Mouse (Mus musculus) MEL (cell line): ENCODE measurements around the gene Zfp457. TPM values are rescaled to one million over a fixed set of nuclear protein-coding genes. Genes with fewer than 3 reads are reported as not detected.

Source experiments
- DNase-seq: peaks from one replicate; pipeline ENCODE4 v3.0.0; 2011; ENCODE audit warnings: low read depth, low spot score
- H3K27ac ChIP-seq: 2 replicates; pipeline ENCODE4 v1.5.1; 2012; ENCODE audit warnings: low read depth, mild to moderate bottlenecking, control low read depth, low read length, moderate library complexity; ENCODE audit not compliant: control insufficient read depth
- H3K27me3 ChIP-seq, 2 experiments: fragments of 150-350 bp in 1 of 2; sonication (generic) in 1 of 2; 2 replicates each; pipeline ENCODE4 v1.6.1; 2012; ENCODE audit warnings: low read length in 2 of 2, mild to moderate bottlenecking in 2 of 2, improper control_type of control experiment in 1 of 2, moderate library complexity in 1 of 2; ENCODE audit not compliant: insufficient read depth in 2 of 2, control insufficient read depth in 1 of 2
- H3K36me3 ChIP-seq, 2 experiments: 2 replicates each; pipeline ENCODE4 v1.6.1; 2012 to 2014; ENCODE audit warnings: low read length in 2 of 2, improper control_type of control experiment in 1 of 2, inconsistent platforms in 1 of 2, mild to moderate bottlenecking in 1 of 2; ENCODE audit not compliant: insufficient read depth in 2 of 2, control insufficient read depth in 1 of 2
- H3K4me1 ChIP-seq, 2 experiments: fragments of 150-350 bp in 1 of 2; sonication (generic) in 1 of 2; 2 replicates each; pipeline ENCODE4 v1.6.1; 2012; ENCODE audit warnings: low read length in 2 of 2, improper control_type of control experiment in 1 of 2, mild to moderate bottlenecking in 1 of 2; ENCODE audit not compliant: insufficient read depth in 2 of 2, control insufficient read depth in 1 of 2
- H3K4me3 ChIP-seq, 2 experiments: fragments of 150-350 bp in 1 of 2; sonication (generic) in 1 of 2; 2 replicates each; pipeline ENCODE4 v1.5.1; 2012; ENCODE audit warnings: low read depth in 2 of 2, low read length in 2 of 2, mild to moderate bottlenecking in 2 of 2, moderate library complexity in 2 of 2, control low read depth in 1 of 2, improper control_type of control experiment in 1 of 2; ENCODE audit not compliant: control insufficient read depth in 1 of 2, insufficient read depth in 1 of 2
- H3K79me2 ChIP-seq: 2 replicates; pipeline ENCODE4 v1.6.1; 2012; ENCODE audit warnings: mild to moderate bottlenecking, low read length, moderate library complexity; ENCODE audit not compliant: control insufficient read depth, poor library complexity, insufficient read depth
- H3K9ac ChIP-seq: 2 replicates; pipeline ENCODE4 v1.6.1; 2012; ENCODE audit warnings: low read depth, mild to moderate bottlenecking, control low read depth, low read length, moderate library complexity; ENCODE audit not compliant: control insufficient read depth, poor library complexity, severe bottlenecking
- H3K9me3 ChIP-seq: fragments of 150-350 bp; sonication (generic); replicated peaks from 2 replicates; pipeline ENCODE4 v1.6.1; 2012; ENCODE audit warnings: mild to moderate bottlenecking, low read length, improper control_type of control experiment, moderate library complexity; ENCODE audit not compliant: insufficient read depth
- BHLHE40 ChIP-seq: IDR thresholded peaks from 2 replicates; pipeline ENCODE4 v1.6.1; 2012; ENCODE audit warnings: low read depth, mild to moderate bottlenecking, inconsistent platforms, low read length, improper control_type of control experiment, borderline replicate concordance
- CHD2 ChIP-seq: IDR thresholded peaks from 2 replicates; pipeline ENCODE4 v1.6.1; 2011; ENCODE audit warnings: low read length, improper control_type of control experiment
- E2F4 ChIP-seq: IDR thresholded peaks from 2 replicates; pipeline ENCODE4 v1.6.1; 2011; ENCODE audit warnings: low read depth, low read length, improper control_type of control experiment, borderline replicate concordance
- ELF1 ChIP-seq: IDR thresholded peaks from 2 replicates; pipeline ENCODE4 v1.6.1; 2014; ENCODE audit warnings: low read depth, mild to moderate bottlenecking, inconsistent platforms, low read length, improper control_type of control experiment, moderate library complexity
- GATA1 ChIP-seq: IDR thresholded peaks from 2 replicates; pipeline ENCODE4 v1.6.1; 2011; ENCODE audit warnings: low read depth, low read length, improper control_type of control experiment
- HCFC1 ChIP-seq: IDR thresholded peaks from 2 replicates; pipeline ENCODE4 v1.6.1; 2012; ENCODE audit warnings: low read depth, mild to moderate bottlenecking, inconsistent platforms, low read length, improper control_type of control experiment, moderate library complexity
- KAT2A ChIP-seq: conservative IDR thresholded peaks from 2 replicates; pipeline ENCODE4 v1.6.1; 2012; ENCODE audit warnings: low read depth, low read length, improper control_type of control experiment, inconsistent platforms
- MAFK ChIP-seq: IDR thresholded peaks from 2 replicates; pipeline ENCODE4 v1.6.1; 2011; ENCODE audit warnings: low read depth, mild to moderate bottlenecking, low read length, improper control_type of control experiment, borderline replicate concordance
- MAZ ChIP-seq: IDR thresholded peaks from 2 replicates; pipeline ENCODE4 v1.6.1; 2012; ENCODE audit warnings: low read depth, mild to moderate bottlenecking, inconsistent platforms, low read length, improper control_type of control experiment
- MEF2A ChIP-seq: IDR thresholded peaks from 2 replicates; pipeline ENCODE4 v1.6.1; 2014; ENCODE audit warnings: low read depth, mild to moderate bottlenecking, inconsistent platforms, low read length, improper control_type of control experiment; ENCODE audit not compliant: poor library complexity, insufficient replicate concordance, severe bottlenecking; ENCODE audit errors: extremely low read depth
- POLR2A ChIP-seq, 2 experiments: IDR thresholded peaks; 2 replicates each; pipeline ENCODE4 v1.6.1; 2011 to 2012; ENCODE audit warnings: low read length in 2 of 2, mild to moderate bottlenecking in 2 of 2, control low read depth in 1 of 2, improper control_type of control experiment in 1 of 2, low read depth in 1 of 2, moderate library complexity in 1 of 2; ENCODE audit not compliant: control insufficient read depth in 1 of 2, insufficient read depth in 1 of 2, poor library complexity in 1 of 2
- POLR2AphosphoS2 ChIP-seq: IDR thresholded peaks from 2 replicates; pipeline ENCODE4 v1.6.1; 2011; ENCODE audit warnings: low read length, improper control_type of control experiment
- POLR2AphosphoS5 ChIP-seq: IDR thresholded peaks from 2 replicates; pipeline ENCODE4 v1.6.1; 2012; ENCODE audit warnings: low read depth, borderline replicate concordance, mild to moderate bottlenecking, inconsistent platforms, low read length, moderate library complexity, mixed read lengths
- RCOR1 ChIP-seq: IDR thresholded peaks from 2 replicates; pipeline ENCODE4 v1.6.1; 2012; ENCODE audit warnings: low read depth, mild to moderate bottlenecking, inconsistent platforms, low read length, improper control_type of control experiment
- SIN3A ChIP-seq: IDR thresholded peaks from 2 replicates; pipeline ENCODE4 v1.6.1; 2012; ENCODE audit warnings: low read length, improper control_type of control experiment, inconsistent platforms
- TBP ChIP-seq: IDR thresholded peaks from 2 replicates; pipeline ENCODE4 v1.8.0; 2011; ENCODE audit warnings: low read depth, low read length, improper control_type of control experiment
- TCF12 ChIP-seq: IDR thresholded peaks from 2 replicates; pipeline ENCODE4 v1.6.1; 2014; ENCODE audit warnings: low read depth, mild to moderate bottlenecking, inconsistent platforms, low read length, improper control_type of control experiment, moderate library complexity
- UBTF ChIP-seq: IDR thresholded peaks from 2 replicates; pipeline ENCODE4 v1.6.1; 2012; ENCODE audit warnings: low read depth, mild to moderate bottlenecking, inconsistent platforms, low read length, improper control_type of control experiment, moderate library complexity, borderline replicate concordance; ENCODE audit not compliant: insufficient read depth
- USF1 ChIP-seq: IDR thresholded peaks from 2 replicates; pipeline ENCODE4 v1.6.1; 2014; ENCODE audit warnings: low read depth, mild to moderate bottlenecking, inconsistent platforms, low read length, improper control_type of control experiment, moderate library complexity
- ZMIZ1 ChIP-seq: IDR thresholded peaks from 2 replicates; pipeline ENCODE4 v1.6.1; 2012; ENCODE audit warnings: low read depth, mild to moderate bottlenecking, inconsistent platforms, low read length, improper control_type of control experiment, moderate library complexity
- polyA plus RNA-seq, 2 experiments: library from polyadenylated mRNA; stranded (reverse) in 1 of 2; unstranded in 1 of 2; fragments of >175 nt in 1 of 2; fragments of >200 nt in 1 of 2; gene quantifications; 2 replicates each; pipeline versions ENCODE4 v1.2.1 to v1.2.4; 2012; ENCODE audit warnings: low replicate concordance in 2 of 2, low read depth in 1 of 2; ENCODE audit not compliant: insufficient read length in 2 of 2, insufficient read depth in 1 of 2, missing spikeins in 1 of 2
- total RNA-seq: library from RNA; depleted of rRNA; stranded (reverse); fragments of 300-350 nt; gene quantifications from 2 replicates; pipeline ENCODE4 v1.2.3, GENCODE M21; 2012

Gene Zfp457
- total and polyA plus RNA-seq, 3 experiments: 1.4 to 1.7 TPM; not detected in 1

DNA sequence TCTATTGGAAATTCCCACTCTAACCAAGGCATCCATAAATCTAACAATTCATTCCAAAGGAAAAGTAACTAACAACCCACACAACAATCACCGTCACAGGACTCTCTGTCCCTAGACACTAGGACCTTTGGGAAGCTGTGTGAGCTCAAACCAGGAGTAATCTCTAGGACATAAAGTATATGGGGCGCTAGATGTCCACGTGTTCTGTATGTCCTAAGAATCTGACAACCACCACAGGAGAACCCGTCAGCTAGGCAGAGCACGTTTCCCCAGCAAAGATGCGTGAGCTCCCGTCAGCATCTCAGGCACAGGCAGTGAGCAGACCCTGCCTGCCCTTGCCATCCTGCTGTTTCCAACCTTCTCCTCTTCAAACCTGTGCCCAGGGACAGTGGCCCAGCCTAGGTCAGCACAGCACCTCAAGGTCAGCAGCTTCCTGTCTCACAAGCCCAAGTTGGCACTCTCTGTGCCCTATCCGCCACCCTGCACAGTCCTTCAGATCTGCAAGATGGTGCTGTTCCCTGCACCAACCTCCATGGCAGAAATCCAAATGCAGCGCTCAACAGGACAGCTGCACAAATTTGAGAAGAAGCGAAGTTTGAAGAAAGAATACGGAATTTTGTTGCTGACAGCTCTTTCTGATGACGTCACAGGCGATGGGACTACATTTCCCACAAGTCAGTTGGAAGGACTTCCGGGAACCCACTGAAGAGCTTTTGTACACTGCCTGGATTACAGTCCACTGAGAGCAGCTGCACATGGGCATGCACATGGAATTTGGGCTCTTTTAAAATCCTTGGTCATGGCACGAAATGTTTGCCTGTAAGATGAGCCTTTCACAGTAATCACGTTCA is at the start of gene Zfp457 (continued):
- TF ChIP-seq POLR2AphosphoS5 (peak; percentile 20; the same call in 1 of the 2 replicates), SIN3A (peak; percentile 98), MAZ (no peak), HCFC1 (peak; percentile 99), USF1 (no peak)

DNA sequence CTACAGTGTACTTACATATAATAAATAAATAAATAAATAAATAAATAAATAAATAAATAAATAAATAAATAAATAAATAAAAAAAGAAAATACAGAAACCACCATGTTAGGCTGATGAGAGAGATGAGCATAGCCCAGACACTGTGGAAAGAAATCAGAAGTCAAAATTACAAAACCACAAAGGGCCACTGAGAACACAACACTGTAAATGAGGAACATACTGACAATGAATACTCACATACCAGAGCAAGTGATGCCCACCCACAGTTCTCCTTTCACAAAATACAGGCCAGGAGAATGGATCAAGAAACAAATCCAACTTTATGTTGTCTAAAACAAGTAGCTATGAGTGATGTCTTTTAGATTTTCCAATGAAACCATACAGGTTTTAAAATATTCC is 45.6 kb upstream of the Zfp457 start:
- Histone ChIP-seq H3K4me3 (no peak overlapping the region), H3K36me3 (no peaks in the 10 kb centered on the region), H3K4me1 (no peaks in the 10 kb centered on the region), H3K79me2 (no peaks in the 10 kb centered on the region; the same call in 1 of the 2 replicates), H3K9me3 (no peaks in the 10 kb centered on the region), H3K27ac (no peak overlapping the region), H3K9ac (no peak overlapping the region), H3K27me3 (no peaks in the 10 kb centered on the region)
- DNase-seq: peak; percentile 13
- TF ChIP-seq SIN3A (no peak), ZMIZ1 (no peak), UBTF (no peak), POLR2AphosphoS5 (no peak), ELF1 (no peak), MAZ (no peak), GATA1 (no peak), POLR2A (IDR thresholded peaks at IDR 0.05; ENCODE audit: control insufficient read depth in 1 of 2, insufficient read depth in 1 of 2, low read depth in 1 of 2, low read length in 2 of 2, poor library complexity in 1 of 2) (no peak), TCF12 (no peak), MEF2A (no peak), TBP (no peak), HCFC1 (no peak), POLR2AphosphoS2 (no peak), BHLHE40 (no peak), USF1 (no peak), KAT2A (no peak), CHD2 (no peak), RCOR1 (no peak), MAFK (no peak), E2F4 (no peak)
